Mouse (Mus musculus): ENCODE data around the gene Ccdc117.
"Not testable (repeated sequence)": the region's sequence is repeated elsewhere in the genome, so short reads cannot be mapped to it uniquely, and the experiment has no call there.

Gene Ccdc117

DNA sequence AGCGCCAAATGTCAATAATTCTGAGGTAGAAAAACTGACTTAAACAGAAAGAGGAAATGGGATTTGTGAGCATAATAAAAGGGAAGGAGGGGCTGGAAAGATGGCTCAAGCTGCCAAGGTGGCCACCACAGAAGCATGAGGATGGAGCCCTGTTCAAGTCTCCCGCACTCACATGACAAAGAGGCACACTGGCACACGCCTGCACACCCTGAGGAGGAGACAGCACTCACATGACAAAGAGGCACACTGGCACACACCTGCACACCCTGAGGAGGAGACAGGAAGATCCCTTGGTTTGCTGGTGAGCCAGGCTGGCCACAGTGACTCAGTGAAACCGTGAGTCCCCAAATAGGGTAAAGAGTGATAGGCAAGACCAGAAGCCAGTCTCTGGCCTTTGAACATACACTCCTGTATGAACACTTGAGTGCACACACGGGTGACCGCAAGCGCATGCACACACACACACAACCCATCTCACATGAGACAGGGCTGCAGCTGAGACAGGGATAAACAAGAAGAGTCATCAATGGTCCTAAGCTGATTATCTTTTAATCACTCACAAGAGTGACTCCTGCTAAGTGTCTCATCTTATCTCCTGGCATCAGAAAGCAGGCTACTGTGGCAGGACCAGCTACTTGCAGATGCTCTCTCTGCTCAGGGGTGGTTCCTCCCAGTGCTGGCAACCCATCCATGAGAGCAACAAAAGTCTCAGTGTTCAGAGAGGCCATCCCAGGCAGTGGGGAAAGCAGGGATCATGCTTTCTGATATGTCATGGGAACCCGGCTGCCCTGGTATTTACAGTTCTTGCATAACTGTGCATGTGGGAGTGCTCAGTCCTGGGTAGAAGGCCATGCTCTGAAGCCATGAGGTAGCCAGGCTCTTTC is 32.5 kb downstream of the Ccdc117 start:
- no peak for DNase-seq (ENCODE audit: low spot score in 2 of 2)

DNA sequence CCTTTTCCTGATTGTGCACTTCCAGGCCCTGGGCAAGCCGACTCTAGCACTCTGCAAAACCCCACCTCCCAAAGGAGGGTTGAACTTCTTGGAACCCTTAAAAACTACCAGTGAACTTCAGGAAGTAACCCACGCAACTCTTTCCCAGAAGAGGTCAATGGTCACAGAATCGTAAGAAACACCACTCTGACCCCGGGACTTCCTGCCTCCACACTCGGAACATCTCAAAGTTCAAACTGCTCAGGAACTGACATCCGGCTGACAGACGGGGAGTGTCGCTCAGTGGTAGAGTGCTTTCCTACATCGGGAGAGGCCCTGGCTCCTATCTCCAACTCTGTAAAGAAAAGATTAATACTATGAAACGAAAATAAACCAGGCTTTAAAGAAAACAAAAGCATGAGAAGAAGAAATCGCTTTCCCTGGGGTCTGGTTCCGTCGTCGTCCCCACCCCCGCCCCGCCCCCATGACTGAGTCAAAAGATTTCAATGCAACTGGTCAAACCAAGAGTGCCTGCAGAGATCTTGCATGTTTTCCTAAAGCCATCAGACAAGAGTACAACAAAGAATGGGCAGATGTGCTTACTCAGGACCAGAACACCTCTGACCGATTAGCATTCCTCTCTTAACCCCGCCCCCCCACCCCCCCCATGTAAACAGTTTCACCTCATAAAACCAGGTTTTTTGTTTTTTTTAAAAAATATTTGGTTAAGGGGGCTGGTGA is 36.0 kb downstream of the Ccdc117 start:
- DNase-seq (ENCODE audit: low spot score in 2 of 2), result no peak

DNA sequence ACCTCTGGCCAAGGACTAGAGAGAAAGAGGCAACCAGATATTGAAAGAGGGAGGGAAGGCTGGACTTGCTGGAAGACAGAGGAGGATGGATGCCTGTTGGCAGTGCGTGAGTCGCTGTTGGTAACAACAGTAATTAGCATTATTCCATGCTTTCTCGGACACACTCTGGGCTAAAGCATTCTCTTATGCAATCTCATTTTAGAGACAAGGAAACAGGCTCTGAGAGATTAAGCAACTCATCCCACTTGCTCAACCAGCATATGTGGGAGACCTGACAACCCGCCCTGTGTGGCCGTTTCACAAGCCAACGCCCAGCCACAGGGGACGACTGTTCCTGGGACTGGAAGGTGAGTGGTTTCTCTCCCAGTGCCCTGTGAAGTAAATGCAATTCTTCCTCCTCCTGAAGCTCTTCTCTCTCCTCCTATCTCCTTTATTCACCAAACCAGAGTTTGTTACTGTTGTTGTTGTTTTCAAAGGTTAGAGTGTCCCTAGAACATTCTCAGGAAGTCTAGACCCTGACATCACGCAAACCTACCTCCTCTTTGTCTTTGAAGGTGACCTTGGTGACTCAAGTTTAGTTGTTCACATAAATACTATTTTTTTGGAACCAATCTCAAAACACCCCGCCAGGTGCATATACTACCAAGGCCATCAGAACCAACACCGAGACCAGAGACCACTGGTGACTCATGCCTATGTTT is 39.5 kb downstream of the Ccdc117 start:
- no peak for DNase-seq (ENCODE audit: low spot score in 2 of 2)

DNA sequence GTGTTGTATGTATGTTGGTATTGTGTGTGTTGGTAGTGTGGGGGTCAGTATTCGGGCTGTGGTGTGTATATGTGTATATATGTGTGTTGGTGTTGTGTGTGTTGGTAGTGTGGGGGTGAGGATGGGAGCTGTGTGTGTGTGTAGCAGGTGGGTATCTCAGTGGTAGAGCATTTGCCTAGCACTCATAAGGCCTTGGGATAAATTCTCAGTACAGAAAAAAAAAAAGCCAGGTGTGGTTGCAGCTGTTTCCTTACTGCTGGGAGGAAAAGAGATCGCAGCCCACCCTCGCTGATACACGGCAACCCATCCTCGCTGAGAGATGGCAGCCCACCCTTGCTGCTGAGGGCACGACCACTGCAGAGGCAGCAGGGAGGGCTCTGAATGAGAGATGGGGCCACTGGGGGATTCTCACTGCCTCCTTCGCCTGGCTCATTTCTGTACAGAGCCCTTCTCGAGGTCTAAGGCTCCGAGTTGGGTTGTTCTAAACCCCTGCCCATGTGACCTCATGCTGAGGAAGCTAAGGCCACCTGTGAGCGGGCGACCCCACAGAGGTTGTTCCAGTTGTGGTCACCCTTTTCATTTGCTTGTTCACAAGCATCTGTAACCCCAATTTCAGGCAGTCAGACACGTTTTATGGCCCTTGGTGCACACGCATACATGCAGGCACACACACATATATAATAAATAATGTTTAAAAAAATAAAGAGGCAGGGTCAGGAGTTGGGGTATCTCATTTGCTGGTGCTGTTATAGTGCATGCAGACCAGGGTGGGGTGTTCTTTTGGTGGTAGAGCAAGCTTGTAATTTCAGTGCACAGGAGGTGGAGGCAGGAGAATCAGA is 40.9 kb downstream of the Ccdc117 start:
- no peak for DNase-seq (ENCODE audit: low spot score in 2 of 2)

DNA sequence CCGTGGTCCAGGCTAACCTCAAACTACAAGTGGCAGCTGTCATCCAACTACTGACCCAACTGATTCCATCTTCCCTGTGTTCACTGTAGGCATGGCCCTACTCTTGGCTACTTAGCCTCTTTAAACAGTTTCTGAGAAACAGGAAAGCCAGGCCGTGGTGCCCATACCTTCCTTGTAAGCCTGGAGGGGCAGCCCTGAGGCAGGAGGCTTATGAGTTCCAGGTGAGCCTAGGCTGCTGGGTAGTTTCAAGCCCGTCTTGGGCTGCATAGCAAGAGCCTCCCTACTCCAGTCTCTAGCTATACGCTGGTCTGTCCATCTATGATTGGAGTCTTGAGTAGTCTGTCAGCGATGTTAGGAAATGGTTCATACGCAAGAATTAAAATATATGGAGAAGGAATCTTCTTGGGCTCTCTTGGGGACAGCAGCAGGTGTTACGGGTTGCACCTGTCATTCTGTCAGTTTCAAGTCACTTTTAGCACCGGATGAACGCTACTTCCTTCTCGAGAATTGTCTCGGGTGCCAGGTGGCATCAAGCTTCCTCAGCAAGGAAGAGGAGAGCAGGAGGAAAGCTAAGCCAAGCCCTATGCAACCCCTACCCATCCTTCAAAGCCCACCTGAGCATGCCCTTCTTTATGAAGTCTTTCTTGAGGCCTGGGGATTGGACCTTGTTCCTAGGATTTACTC is 41.9 kb downstream of the Ccdc117 start:
- DNase-seq (ENCODE audit: low spot score in 2 of 2), result no peak

DNA sequence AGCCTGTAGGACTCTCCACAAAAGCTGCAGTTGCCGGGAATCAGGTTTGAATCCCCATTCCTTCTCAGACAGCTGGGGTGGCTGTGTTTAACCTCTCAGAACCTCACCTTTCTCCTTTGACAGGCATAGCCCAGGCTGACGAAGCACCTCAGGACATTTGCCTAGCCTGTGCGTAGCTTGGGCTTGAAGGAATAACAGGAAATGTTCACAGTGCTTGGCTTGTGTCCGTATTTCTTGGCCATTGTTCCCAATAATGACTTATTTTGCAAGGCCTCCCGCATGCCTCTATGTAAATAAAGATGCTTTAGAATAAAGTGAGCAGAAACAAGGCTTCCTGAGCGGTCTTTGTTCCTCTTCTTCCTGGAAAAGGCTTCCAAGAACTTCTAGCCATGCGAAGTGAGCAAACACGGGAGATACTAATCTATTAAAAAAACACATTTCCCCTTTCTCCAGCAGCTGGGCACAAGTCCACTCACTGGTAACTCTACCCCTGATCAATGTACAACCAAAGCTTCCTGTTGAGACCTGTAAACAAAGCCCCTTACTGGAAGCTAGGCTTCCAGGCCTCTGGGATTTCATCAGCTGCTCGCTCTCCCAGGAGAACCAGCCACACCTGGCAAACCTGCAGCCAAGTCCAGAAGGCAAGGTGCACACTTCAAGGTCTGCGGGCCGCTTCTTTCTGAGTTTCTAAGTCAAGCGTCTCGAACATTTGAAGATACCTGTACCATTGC is 42.9 kb downstream of the Ccdc117 start:
- no peak for DNase-seq (ENCODE audit: low spot score in 2 of 2)

DNA sequence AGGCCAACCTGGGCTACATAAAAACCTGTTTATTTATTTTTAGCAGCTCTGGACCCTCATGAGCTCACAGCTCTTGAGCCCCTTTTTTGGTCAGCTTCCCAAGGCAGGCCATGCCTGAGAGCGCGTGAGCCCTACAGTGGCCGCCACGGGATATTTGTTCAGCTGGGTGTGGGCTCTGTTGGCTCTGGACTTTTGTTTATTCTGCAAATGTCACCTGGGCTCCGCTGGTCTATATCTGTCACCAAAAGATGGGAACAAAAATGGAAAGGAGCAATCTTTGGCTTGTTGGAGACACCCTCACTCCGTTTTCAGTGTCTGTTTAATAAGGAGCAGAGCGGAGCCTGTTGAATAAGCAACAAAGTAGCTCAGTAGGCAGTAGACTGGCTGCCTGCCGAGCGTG is 43.6 kb downstream of the Ccdc117 start:
- no peak for DNase-seq (ENCODE audit: low spot score in 2 of 2)

DNA sequence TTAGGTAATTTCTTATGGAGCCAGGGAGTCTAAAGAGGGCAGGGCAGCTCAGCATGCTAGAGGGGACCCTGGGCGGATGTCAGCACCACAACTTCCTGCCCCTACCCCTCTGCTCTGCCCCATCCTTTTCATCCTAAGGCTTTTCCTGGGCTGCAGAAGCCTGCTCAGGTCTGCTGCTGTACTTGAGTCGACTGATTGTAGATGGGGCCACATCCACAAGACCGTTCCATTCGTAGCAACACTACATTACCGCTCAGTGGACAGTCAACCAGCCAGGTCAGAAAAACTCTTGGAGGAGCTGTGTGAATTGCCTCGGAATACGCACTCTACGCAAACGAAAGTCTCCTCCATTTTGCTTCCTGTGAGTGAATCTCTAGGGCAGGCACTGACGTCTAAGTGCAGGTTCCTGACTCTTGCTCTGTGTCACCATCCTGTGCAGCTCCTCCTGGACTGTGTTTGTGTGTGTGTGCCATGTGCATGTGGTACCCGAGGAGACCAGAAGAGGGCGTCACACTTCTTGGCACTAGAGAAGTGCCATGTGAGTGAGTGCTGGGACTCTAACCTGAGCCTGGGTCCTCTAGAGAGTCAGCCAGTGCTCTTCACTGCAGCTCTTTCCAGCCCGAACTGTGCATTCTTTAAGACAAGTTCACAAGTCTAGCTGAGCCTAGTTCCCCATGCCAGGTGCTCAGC is 45.3 kb downstream of the Ccdc117 start:
- DNase-seq (ENCODE audit: low spot score in 2 of 2), result no peak

DNA sequence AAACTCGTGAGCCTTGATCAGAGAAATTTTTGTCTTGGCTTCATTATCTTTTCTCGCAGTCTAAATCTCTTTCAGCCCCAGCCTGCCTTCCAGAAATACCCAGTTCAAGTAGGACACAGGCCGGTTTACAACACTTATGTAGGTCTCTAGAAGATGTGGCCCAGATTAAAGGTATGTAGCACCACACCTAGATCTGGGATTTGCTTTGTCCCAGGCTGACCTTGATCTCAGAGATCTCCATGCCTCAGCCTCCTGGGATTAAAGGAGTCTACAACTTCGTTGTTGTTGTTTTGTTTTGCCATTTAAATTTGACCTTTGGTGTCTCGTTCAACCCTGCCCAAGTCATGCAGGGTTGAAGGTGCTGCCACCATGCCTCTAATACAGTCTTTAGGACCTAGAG is 46.1 kb downstream of the Ccdc117 start:
- DNase-seq (ENCODE audit: low spot score in 2 of 2), result no peak

DNA sequence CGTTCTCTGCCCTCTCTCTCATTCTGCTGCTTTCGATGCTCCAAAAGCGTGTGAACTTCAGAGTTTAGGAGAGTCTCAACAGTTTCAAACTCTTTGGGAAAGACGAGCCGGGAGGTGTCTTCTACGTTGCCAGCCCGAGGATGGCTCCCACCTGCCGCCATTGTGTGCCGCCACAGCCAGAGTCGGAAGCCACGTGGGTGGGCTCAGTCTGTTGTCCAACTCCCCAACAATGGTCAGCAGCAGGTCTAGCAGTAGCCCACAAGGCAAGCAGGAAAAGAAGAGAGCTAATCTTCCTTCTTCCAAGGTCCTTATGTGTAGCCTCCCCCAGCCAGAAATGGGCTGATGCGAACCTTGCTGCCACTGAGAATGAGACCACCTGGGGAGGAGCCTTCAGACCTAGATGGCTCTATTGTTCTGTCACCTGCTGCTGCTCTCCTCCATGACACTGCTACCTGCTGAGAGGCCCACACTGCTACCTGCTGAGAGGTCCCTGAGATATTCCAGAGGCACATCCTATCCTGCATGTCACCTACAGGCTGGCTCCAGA is 46.6 kb downstream of the Ccdc117 start:
- DNase-seq (ENCODE audit: low spot score in 2 of 2), result no peak

DNA sequence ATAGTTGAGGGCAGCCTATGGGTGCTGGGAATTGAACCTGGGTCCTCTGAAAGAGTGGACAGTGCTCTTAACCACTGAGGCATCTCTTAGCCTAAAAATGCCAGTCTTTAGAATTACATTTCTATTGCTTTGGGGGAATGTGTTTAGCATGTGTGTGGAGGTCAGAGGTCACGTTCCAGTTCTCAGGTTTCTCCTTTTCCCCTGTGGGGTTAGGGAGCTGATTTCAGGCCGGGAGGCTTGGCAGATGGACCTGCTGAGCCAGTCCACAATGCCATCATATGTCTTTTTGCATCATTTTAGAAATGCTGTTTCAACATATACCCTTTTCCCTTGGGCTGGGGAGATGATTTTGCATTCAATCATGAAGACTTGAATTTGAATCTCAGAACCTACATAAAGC is 48.1 kb downstream of the Ccdc117 start:
- no peak for DNase-seq (ENCODE audit: low spot score in 2 of 2)

DNA sequence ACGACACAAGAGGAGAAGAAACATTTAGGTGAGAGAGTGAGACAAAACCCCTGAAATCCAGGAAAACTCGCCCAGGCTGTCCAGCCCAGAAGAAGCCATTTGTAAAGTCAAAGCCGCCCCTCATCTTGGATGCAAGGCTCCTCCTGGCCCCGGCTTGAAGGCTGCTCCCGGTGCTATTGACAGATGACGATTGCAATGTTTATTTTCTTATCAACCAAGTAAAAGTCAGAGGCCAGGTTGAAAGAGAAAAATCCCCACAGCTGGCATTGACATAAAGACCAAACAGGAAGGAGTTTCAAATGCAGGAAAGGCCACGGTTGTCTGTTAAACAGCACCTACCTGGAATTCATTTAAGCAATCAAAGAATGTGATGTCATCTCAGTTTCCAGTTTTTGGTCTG is 50.1 kb downstream of the Ccdc117 start:
- DNase-seq (ENCODE audit: low spot score in 2 of 2), result no peak

DNA sequence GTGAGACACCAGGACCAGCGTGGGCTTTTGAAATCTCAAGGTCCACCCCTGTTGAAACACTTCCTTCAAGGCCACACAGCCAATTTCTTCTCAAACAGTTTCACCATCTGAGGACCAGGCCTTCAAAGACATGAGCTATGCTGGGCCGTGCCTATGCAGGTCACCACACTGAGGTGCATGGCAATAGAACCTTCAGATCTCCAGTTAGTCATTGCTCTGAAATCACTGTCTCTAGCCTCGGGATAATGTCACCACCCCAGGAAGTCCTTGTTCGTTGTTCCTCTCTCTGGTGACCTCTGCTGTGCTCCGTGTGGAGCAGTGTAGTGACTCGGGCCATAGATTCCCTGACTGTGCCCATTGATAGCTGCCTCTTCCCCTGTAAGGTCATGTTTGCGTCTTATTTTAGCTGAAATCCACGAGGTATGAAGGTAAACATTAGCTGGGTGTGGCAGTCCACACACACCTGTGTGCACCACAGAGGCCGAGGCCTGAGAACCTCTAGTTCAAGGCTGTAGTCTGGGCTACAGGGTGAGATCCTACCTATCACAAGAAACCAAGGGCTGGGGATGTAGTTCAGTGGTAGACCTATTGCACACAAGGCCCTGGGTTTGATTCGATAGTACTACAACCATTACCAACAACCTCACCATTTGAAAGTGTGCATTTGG is 50.9 kb downstream of the Ccdc117 start:
- no peak for DNase-seq (ENCODE audit: low spot score in 2 of 2)

DNA sequence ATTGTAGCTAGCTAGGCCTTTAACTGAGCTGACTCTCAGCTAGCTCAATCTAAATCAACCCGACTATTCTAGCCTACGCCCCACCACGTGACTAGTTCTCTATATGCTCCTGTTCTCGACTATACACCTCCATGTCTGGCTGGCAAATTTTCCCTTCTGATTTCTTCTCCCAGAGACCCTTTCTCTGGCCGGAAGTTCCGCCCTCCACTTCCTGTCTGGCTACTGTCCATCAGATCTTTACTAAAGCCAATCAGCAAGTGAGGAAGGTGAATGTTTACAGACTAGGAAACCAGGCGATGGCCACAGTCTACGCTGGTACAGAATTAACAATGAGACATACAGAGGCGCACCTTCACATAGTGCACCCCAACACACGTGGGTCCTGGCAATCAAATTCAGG is 52.6 kb downstream of the Ccdc117 start:
- not testable (repeated sequence) for DNase-seq (ENCODE audit: low spot score in 2 of 2)

DNA sequence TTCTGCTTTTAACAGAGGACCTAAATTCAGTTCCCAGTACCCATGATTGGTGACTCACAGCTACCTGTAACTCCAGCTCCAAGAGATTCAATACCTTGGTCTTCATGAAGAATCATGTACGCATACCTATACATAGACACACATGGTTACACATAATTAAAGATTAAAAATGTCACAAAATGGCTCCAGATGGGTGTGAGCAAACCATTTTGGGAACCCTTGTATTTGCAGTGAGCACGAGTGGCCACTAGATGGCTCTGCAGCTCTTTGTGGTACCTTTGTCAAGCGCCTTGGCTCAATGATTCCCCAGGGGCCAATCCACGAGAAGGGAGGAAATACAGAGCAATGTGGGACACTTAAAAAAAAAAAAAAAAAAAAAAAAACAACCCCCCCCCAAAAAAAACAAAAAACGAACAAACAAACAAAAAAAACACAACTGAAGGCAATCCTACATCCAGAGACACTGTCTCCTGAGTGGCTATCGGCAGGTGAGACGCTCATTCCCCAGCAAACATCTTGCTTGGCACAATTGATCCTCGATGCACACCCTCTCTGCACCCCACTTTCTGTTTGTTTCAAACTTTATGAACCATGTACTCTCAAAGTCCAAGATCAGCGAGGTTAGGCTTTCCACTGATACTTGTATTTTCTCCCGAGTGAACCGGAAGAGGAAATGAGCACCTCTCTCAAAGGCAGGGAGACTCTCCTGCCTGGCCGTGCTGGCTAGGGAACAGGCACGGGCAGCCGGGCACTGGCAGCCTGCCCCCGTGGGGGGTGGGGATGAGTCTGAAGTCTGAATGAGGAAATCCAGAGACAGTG is 56.6 kb downstream of the Ccdc117 start:
- DNase-seq (ENCODE audit: low spot score in 2 of 2), result peak; percentile 75 to 90

DNA sequence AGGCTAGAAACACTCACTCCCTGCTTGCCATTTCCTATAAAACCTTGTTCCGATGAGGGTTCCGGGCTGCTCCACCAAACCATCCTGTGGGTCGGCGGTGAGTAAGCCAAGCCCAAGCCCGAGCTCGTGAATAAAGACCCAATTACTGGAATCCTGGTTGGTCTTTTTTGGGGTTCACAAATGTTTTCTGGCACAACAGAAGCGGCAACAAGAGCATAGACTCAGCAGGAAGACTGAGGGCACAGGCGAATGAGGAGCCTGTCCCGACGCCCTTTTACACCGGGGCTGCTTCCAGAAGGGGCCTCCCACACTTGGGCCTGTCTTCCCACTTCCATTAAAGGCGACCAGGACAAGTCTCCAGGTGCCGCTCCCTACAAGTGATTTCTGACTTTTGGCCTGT is 59.4 kb downstream of the Ccdc117 start:
- DNase-seq (ENCODE audit: low spot score in 2 of 2), result no peak
